Mouse (Mus musculus): ENCODE results near the gene Hspa2.

Hspa2 gene

GRCm38 (mm10) chr12:76403886-76404537, at the start of gene Hspa2:
TSS of gene Hspa2 (plus strand) at chr12:76404176.
- peak; percentile 95 to 98 for DNase-seq (ENCODE audit: low read depth in 2 of 2, low spot score in 2 of 2)

- DNase-seq (ENCODE audit: low read depth in 2 of 2, low spot score in 2 of 2) = no peak
Measured at GRCm38 (mm10) chr12:76360868-76361267, 43.1 kb upstream of the Hspa2 start.

- DNase-seq (ENCODE audit: low read depth in 2 of 2, low spot score in 2 of 2) = no peak
Measured at GRCm38 (mm10) chr12:76361405-76362302, 42.3 kb upstream of the Hspa2 start.

GRCm38 (mm10) chr12:76362303-76362676, 41.7 kb upstream of the Hspa2 start:
- peak in 1 of 2 experiments; percentile 54 for DNase-seq (ENCODE audit: low read depth in 2 of 2, low spot score in 2 of 2)

- no peak for DNase-seq (ENCODE audit: low read depth in 2 of 2, low spot score in 2 of 2)
Measured at GRCm38 (mm10) chr12:76366276-76366675, 37.7 kb upstream of the Hspa2 start.

GRCm38 (mm10) chr12:76367096-76367995, 36.6 kb upstream of the Hspa2 start:
- DNase-seq (ENCODE audit: low read depth in 2 of 2, low spot score in 2 of 2) = peak in 1 of 2 experiments; percentile 43

- DNase-seq (ENCODE audit: low read depth in 2 of 2, low spot score in 2 of 2) = no peak
Measured at GRCm38 (mm10) chr12:76368201-76368789, 35.7 kb upstream of the Hspa2 start.

- no peak for DNase-seq (ENCODE audit: low read depth in 2 of 2, low spot score in 2 of 2)
Measured at GRCm38 (mm10) chr12:76368790-76369205, 35.2 kb upstream of the Hspa2 start.

GRCm38 (mm10) chr12:76369206-76369977, 34.6 kb upstream of the Hspa2 start, which contains the start of gene Zbtb25:
TSS of gene Zbtb25 (minus strand) at chr12:76369602.
- peak; percentile 82 to 87 for DNase-seq (ENCODE audit: low read depth in 2 of 2, low spot score in 2 of 2)

- peak; percentile 73 to 77 for DNase-seq (ENCODE audit: low read depth in 2 of 2, low spot score in 2 of 2)
Measured at GRCm38 (mm10) chr12:76369978-76370830, 33.8 kb upstream of the Hspa2 start, which contains the start of gene Zbtb1. TSS of gene Zbtb1 (plus strand) at chr12:76370266.

GRCm38 (mm10) chr12:76370831-76371571, 33.0 kb upstream of the Hspa2 start:
- peak; percentile 49 to 63 for DNase-seq (ENCODE audit: low read depth in 2 of 2, low spot score in 2 of 2)

- no peak for DNase-seq (ENCODE audit: low read depth in 2 of 2, low spot score in 2 of 2)
Measured at GRCm38 (mm10) chr12:76372046-76372445, 31.9 kb upstream of the Hspa2 start.

GRCm38 (mm10) chr12:76372881-76373818, 30.8 kb upstream of the Hspa2 start:
- peak in 1 of 2 experiments; percentile 45 for DNase-seq (ENCODE audit: low read depth in 2 of 2, low spot score in 2 of 2)

GRCm38 (mm10) chr12:76373991-76374390, 30.0 kb upstream of the Hspa2 start:
- no peak for DNase-seq (ENCODE audit: low read depth in 2 of 2, low spot score in 2 of 2)

GRCm38 (mm10) chr12:76374911-76375310, 29.1 kb upstream of the Hspa2 start:
- DNase-seq (ENCODE audit: low read depth in 2 of 2, low spot score in 2 of 2) = no peak

GRCm38 (mm10) chr12:76375506-76375905, 28.5 kb upstream of the Hspa2 start:
- no peak for DNase-seq (ENCODE audit: low read depth in 2 of 2, low spot score in 2 of 2)

- DNase-seq (ENCODE audit: low read depth in 2 of 2, low spot score in 2 of 2) = peak; percentile 53 to 63
Measured at GRCm38 (mm10) chr12:76376649-76377048, 27.3 kb upstream of the Hspa2 start.
